Mouse (Mus musculus) hematopoietic stem cell, adult 5-6 weeks (primary cell): Measurements from ENCODE around the gene Id2. TPM values are rescaled to one million over a fixed set of nuclear protein-coding genes. Genes with fewer than 3 reads are reported as not detected.

Source experiments
- ATAC-seq, 2 experiments: fragments of 125-278 bp in 1 of 2; replicated peaks in 1 of 2; 2 replicates each; pipeline ENCODE4 v1.8.0; 2016 to 2017; ENCODE audit warnings: inconsistent platforms in 2 of 2, mild to moderate bottlenecking in 2 of 2, moderate number of reproducible peaks in 2 of 2, low read depth in 1 of 2, moderate TSS enrichment in 1 of 2; ENCODE audit not compliant: low FRiP score in 2 of 2, poor library complexity in 2 of 2, severe bottlenecking in 2 of 2, insufficient read depth in 1 of 2, low TSS enrichment in 1 of 2
- total RNA-seq: library from RNA; stranded (forward); fragments of 172-1452, 232-1000 nt; gene quantifications from 2 replicates; pipeline ENCODE4 v1.2.3, GENCODE M21; 2017

The Id2 gene
- total RNA-seq = 29.3 and 30.9 TPM in 2 replicates

- ATAC-seq = no peak
These were observed at the start of gene Id2 for GRCm38 (mm10) chr12:25097052-25097209. Gene Id2 (minus strand): TSS chr12:25097140.

- no peak for ATAC-seq
These were observed 48.4 kb upstream of the Id2 start for GRCm38 (mm10) chr12:25145344-25145698.

GRCm38 (mm10) chr12:25144591-25145343, 47.8 kb upstream of the Id2 start:
- ATAC-seq = no peak

GRCm38 (mm10) chr12:25143492-25143891, 46.6 kb upstream of the Id2 start:
- ATAC-seq = peak in 1 of 2 experiments; percentile 46; a peak in 1 of 4 replicates

- ATAC-seq = peak; percentile 68 to 82; a peak in 3 of 4 replicates
These were observed 45.3 kb upstream of the Id2 start for GRCm38 (mm10) chr12:25142251-25142650.

- ATAC-seq = 0 out of 4 replicates have a peak, but pooled peaks of 1 of the 2 experiments have one; percentile 20
These were observed 44.4 kb upstream of the Id2 start for GRCm38 (mm10) chr12:25141311-25141710.

- no peak for ATAC-seq
These were observed 43.2 kb upstream of the Id2 start for GRCm38 (mm10) chr12:25140115-25140514.

GRCm38 (mm10) chr12:25138616-25139015, 41.7 kb upstream of the Id2 start:
- no peak for ATAC-seq

- ATAC-seq = no peak; a peak in 1 of 4 replicates
These were observed 35.1 kb upstream of the Id2 start for GRCm38 (mm10) chr12:25132046-25132445.

- ATAC-seq = no peak
These were observed 30.7 kb upstream of the Id2 start for GRCm38 (mm10) chr12:25127629-25128028.

- no peak for ATAC-seq
These were observed 29.3 kb upstream of the Id2 start for GRCm38 (mm10) chr12:25126228-25126627.

GRCm38 (mm10) chr12:25125239-25125776, 28.4 kb upstream of the Id2 start:
- ATAC-seq = no peak

- no peak for ATAC-seq
These were observed 27.7 kb upstream of the Id2 start for GRCm38 (mm10) chr12:25124431-25125238.

GRCm38 (mm10) chr12:25120753-25121152, 23.8 kb upstream of the Id2 start:
- no peak for ATAC-seq

GRCm38 (mm10) chr12:25119278-25119677, 22.3 kb upstream of the Id2 start:
- peak; percentile 94 to 99 for ATAC-seq

GRCm38 (mm10) chr12:25117856-25118511, 21.0 kb upstream of the Id2 start:
- ATAC-seq = 0 out of 4 replicates have a peak, but pooled peaks of 1 of the 2 experiments have one; percentile 20

GRCm38 (mm10) chr12:25116126-25116525, 19.2 kb upstream of the Id2 start:
- ATAC-seq = no peak

GRCm38 (mm10) chr12:25114426-25114825, 17.5 kb upstream of the Id2 start:
- ATAC-seq = no peak
